Mouse (Mus musculus): ENCODE data around the gene Ankmy2.
"Not testable (repeated sequence)": the region's sequence is repeated elsewhere in the genome, so short reads cannot be mapped to it uniquely, and the experiment has no call there.

The Ankmy2 gene

DNA sequence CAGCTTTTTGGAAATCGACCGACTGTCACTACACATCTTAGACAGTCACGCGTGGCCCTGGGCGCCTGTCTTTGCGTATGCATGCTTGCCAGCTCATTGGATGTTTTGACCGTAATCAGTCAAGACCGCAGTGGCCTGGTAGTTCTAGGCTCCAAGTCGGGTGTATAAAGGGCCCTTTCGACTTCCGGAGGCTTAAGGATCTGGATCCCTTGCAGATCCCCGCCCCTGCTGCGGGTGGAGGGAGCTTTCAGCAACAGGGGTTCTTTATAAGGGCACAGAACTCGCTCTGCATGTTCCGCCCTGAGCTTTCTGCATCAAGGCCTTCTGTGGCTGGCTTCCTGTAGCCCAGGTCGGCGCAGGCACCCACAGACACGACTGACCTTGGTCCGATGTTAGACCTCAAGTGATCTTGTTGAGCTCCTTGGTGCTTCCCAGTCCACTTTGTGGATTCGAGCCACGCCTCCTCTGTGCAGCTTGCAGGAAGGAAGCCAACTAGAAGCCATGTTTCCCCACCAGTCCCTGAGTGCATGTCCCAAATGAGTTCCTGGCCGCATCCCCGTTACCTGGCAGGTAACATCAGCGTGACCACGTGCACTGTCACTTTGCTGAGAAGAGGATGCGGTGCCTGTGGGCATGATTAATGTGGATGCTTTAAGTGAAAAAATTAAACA is 859 bp downstream of the Ankmy2 start, which contains the start of gene Bzw2:
Gene Bzw2, minus strand, starts transcription at position 443 of the 671 bp plus-strand sequence.
- peak; percentile 82 for DNase-seq

DNA sequence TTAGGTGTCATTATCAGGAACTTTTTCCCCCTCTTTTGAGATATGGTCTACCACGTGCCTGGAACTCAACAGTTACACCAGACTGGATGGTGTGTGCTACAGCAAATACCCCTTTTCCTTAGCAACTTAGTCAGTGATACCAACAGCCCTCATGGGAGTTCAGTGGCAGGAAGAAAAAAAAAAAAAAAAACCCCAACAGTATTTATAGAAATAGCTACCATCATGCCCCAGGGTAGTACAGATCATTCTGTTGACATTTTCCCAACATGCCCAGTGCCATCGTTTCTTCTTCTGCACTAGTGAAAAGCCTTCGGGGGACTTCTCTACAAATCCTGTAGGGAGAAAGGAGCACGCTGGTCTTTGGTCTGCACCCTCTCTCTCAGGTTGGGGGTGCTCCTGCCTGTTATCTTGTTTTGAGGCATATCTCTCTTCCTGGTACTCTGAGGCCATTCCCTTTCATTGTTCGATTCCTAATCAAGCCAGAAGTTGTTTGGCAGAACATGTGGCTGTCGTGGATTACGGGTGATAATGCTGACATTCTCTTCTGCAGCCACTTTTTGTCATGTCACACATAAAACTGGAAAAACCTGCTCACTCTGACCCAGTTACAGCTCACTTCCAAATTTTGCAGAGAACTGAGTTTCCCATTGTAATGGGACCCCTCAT is 7.3 kb downstream of the Ankmy2 start:
- no peak for DNase-seq

DNA sequence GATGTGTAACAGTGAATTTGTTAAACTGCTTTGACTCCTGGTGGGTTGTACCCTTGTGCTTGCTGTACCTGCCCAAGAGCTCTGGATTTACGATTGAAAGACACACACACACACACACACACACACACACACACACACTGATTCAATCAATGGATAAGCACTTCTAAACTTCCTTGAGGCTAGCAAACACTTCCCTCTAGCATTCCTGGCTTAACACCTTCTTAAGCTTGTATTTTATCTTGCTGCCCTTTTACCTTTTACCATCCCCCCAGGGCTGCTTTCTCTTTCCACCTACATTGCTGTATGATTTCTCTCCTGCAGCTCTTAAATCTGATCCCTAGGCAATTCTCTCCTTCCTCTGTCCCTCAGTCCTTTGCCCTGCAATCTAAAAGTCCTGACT is 8.4 kb downstream of the Ankmy2 start:
- no peak for DNase-seq

DNA sequence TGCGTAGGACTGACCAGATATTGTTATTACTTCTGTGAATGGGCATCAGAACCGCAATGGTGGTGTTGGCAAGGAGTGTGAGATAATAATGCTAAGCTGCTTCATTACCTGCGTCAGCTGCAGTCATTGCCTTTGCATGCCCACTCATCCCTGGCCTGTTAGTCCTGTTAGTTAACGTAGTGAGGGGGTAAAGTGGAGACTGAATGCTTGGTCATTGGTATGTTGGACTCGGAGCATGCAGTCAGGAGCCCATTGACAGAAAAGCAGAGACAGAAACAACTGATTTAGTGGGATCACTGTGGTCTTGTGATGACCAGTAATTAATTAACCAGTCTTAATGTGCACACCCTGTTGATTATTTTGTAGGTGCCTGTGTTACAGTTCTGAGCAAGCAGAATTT is 20.3 kb downstream of the Ankmy2 start:
- no peak for DNase-seq

DNA sequence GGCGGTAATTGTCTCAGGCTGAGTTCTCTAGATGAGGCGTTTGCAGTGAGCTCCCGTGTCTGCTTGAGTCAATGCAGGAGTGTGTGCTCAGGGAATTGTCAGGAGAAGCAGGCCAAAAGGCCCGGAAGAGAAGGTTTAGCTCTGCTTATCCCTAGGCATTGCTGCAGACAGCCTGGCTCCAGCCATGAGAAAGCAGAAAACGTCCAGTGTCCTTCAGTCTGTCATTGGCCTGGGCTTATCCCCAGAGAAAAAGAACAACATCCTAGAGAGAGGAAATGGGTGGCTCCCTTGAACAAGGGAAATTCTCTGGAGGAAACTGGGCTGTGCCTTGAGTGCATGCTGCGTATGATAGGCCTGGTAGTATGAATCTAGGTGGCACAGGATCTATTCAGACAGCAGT is 25.7 kb downstream of the Ankmy2 start:
- peak; percentile 29 for DNase-seq

DNA sequence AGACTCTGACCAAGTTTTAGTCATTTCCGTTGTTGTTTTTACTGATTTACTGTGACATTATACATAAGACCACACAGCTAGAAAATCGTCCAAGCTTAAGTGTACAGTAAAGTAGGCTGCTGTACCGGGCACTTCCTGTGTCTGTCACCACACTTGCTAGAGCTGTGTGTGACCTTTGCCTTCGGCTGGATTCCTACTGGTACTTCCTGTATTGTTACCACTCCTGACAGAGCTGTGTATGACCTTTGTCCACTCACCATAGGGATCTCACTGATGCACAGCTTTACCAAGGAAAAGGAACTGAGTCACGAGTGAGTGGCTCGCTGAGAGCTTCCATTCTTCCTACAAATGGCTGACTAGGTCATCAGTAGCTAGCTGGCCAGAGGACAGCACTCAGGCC is 30.2 kb downstream of the Ankmy2 start:
- no peak for DNase-seq

DNA sequence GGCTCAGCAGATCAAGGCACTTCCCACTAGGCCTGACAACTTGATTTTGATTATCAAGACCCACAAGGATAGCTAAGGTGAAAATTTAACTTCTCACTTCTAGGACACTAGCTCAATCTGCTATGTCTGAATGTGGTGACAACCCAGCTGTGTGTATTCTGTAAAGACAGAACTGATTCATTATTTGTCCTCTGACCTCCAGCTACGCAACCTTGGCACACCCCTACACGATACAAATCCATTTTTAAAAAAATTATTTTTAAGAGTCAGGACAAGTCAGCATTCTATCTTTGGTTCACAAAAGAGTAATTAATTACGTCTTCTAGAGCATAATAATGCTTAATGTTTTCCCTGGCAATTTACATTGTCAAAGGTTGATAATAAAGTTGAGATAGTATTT is 32.7 kb downstream of the Ankmy2 start:
- DNase-seq = no peak

DNA sequence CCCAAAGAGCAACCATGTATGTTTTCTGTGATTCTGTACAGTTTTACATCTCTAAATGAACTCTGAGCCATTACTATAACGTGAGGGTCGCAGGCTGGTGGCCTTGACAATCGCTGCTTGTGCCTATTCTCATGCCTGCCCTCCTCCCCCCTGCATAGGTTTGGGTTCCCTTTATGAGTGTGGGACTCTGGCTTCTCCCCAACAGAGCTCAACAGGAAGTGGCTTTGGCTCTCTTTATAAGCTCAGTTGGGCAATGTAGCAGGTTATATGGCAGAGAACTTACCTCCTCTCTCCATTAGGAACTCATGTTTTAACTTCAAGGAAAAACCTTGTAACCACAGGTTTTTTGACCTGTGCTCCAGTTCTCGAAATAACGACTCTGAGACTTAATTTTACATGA is 33.4 kb downstream of the Ankmy2 start:
- no peak for DNase-seq

DNA sequence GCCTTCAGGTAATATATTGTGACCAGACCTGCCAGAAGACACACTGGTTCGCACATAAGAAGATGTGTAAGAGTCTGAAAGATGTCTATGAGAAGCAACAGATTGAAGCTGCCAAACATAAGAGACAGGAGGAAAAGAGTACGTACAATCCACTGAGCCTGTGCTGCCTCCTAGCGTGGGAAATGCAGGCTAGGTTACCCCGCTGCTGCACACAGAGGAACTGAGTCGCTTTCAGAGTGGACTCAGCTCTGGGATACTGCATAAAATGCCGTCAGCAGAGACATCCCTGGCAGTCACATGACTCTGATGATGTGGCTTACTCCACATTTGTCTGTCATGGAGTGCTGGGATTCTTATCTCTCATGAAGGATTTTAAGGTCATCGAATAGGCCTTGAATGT is 38.1 kb downstream of the Ankmy2 start:
- no peak for DNase-seq

DNA sequence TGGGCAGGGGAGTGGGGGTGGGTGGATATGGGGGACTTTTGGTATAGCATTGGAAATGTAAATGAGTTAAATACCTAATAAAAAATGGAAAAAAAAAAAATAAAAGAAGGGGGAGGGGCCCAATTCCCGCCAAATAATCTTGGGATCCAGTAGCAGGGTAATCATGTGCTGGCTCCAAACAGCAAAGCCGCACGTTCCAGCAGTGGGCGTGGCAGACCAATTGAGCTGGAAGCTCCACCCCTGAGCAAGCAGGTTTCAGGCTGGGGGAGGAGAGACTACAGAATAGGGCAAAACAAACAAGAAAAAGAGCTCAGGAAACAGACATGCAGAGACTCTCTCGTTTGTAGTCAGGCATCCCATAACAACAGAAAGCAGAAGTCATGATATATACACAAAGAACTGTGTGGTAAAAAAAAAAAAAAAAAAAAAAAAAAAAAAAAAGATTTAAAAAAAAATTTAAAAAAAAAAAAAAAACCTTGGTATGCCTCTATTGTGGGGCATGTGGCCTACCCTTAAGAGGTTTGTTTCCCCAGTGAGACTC is 48.7 kb downstream of the Ankmy2 start:
- not testable (repeated sequence) for DNase-seq

DNA sequence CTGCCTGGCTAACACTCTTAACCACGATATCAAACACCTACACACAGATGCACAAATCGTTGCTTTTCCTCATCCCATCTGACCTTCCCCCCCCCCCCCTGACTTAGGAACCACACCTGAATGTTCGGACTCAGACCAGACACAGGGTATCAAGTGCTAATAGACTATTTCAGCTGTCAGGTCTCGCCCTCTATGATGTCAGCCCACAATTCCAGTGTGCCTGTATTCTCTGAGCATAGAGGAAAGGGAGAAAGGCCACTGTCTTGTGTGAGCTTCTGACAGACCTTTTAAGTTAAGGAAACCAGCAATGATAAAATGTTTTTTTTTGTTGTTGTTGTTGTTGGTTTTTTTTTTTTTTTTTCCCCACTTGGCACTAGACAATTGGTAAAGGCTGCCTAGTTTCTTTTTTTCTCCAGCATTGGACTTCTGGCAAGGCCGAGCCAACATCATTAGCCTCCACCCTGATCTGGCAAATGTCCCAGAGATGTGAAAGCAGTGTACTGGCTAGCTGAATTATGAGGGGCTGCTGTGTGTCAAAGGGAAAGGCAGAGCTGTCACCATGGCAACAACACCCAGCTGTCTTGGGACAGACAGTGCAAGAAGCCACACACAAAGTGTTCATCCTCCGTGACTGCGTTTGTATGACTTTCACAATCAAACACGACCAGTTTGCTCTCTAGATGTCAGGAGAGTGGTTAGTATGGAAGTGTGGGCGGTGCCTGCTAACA is 50.3 kb downstream of the Ankmy2 start:
- DNase-seq = peak; percentile 59

DNA sequence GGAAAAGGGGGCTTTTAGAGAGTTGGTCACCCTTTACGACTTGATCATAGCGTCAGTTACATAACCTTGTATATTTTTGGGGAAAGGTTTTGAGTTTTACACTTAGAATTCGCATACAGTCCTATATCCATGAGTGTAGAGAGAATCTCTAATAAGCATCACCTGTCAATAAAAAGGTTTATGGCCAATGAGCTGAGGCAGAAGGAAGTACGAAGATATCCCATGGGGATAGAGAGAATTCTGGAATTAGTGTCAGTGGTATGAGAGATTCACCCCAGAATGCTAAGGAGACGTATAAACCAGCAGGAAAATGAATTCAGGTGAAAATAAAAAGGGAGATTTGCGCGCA is 50.9 kb downstream of the Ankmy2 start:
- no peak for DNase-seq

DNA sequence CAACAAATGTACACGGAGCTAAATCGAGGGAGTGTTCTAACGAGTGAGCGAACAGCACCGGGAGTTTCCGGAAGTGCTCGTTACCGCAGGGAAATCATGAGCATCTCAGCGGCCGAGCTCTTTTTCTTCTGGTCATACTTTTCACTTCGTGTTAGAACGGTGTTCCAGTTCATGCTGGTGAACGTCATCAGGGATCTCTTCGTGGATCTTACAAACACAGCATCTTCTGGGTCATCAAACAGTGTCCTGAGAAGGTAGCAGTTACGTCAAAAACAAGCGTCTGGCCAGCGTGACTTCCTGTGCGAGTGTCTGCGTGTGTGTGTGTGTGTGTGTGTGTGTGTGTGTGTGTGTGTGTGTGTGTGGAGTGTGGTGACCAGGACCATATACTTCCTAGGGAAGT is 51.5 kb downstream of the Ankmy2 start:
- DNase-seq = no peak

DNA sequence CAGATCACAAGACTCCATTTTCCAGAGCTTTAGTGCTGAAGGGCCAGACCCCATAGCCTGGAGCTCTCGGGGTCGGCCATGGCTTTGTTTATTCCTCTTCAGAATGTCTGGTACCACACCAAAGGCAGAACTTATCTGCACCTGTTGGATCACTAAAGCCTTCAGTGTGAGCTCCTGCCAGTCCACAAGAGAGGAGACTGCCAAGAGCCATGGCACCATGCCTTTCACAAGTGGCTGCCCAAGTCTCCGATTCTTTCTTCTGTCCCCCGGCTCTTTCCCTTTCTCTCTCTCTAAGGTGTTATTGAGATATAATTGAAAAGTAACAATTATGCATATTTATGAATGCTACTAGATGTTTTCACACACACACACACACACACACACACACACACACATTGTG is 53.2 kb downstream of the Ankmy2 start:
- DNase-seq = no peak

DNA sequence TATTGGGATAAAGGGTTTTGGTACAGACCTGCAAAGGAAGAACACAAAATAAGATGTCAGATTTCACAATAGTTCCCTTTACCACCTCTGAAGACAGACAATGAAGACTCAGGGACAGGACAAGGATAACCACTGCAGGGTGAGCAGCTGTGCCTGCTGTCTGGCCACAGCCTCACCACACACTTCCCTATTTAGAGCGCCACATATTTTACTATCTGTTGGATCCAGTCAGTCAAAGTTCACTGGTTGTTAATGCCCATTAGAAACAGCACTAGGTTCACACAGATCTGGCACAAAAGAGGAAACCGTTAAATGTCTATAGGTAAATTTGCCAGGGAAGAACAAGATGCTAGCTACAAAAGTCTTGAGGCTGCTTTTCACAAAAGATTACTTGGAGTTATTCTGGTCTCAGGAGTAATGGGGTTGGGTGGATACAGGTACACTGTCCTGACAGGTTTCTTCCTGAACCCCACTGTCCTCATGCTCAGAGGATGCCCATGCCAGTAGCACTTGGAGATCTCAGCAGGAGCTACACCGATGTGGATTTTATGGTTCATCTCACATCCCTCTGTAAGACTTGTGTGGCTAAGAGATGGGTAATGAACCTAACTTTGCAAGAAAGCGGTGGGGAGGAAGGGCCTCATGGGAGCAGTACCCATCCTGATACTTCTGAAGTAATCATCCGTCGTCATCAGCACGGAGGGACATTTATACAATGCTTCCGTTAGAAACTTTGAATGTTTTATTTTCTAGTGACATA is 57.7 kb downstream of the Ankmy2 start:
- no peak for DNase-seq

DNA sequence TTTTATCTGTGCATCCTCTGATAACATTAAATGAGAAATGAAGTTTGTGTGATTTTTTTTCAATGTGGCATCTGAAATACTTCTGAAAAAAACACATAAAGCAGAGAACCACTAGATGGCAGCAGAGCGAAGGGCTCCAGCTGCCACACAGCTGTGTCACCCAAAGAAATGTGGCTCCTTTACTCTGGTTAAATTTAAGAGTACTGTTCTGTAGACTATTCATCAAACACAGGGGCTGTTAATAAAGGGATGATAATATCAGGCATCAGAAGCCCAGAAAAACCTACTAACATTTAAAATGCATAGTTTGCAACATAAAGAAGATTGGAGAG is 58.2 kb downstream of the Ankmy2 start:
- no peak for DNase-seq

DNA sequence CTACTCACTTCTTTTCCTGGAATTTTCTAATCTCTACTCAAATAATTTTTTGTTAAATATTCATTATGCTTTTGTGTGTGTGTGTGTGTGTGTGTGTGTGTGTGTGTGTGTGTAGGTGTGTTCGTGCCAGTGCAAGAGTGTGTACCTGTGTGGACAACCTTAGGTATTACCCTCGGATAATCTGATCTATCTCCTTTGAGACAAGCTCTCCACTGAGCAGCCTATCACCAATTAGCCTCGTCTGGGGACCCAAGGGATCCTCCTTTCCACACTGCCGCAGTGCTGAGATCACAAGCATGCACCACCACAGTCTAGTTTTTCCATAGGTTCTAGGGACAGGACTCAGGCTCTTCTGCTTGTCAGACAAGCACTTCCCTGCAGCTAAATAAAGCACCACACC is 59.3 kb downstream of the Ankmy2 start:
- no peak for DNase-seq

DNA sequence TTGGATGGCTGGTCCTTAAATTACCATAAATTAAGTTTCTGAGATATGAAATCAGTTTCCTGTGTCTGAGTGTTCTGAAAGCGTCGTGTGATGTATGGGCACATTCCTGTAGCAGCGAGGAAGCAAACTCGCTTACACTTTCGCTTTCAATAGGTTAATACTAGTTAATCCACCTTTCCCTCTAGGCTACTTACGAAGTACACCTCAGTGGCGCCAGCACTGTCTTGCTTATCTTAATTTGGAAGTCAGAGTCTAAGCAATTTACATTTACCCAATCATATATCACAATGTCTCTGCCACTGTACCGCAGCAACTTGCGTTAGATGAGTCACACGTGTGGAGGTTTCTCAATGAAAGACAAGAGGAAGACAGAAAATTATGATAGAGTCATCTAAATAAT is 60.0 kb downstream of the Ankmy2 start:
- no peak for DNase-seq

DNA sequence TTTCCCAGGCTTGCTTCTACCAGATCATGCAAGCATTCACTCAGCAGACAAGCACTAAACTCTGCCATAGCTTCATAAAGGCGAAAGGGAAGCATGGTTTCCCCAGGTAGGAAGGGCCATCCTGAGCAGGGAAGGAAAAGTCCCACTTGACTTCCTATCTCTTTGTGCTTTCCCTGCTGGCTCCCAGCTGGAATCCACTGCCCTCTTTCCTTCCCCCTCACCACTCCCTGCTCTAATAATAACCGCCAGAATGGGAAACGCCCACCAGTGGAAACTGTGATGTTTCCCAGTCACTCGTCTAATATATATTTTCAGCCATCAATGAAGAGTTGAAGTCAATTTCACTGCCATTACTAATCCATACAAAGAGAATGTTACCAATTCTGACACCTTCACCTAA is 67.5 kb downstream of the Ankmy2 start:
- no peak for DNase-seq

DNA sequence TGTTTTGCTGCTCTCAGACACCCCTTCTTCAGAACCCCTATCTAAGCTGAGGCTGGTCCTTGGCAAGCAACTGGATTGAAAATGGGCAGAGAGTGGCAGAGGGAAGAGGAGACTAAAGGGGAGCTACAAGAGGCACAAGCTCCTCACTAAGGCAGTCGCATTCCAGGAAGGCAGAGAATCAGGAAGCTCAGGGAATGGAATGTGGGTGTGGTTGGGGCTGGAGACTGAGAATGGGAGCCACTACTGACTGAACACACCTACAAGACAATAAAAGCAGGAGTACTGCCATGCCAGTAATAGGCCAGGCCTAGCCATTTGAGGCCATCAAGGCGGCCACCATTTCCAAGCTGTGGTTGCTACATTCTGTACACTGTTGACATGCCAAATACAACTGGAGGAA is 74.5 kb downstream of the Ankmy2 start:
- DNase-seq = no peak

DNA sequence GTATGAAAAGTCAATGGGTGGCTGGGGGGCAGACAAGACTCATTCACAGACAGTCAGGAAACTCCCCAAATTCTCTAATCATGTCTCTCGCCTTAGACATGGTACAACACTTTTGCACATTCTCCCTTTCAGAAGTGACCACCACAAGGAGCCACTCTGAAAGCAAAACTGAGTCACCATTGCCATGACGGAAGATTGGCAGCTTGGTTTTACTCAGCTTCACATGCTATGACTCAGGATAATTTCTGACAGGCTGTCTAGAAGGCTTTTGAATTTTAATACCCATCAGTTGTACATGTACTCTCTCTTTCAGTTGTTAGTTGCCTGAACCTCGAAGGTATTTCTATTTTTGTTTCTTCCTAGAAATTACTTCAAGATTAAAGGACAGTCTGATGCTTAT is 84.3 kb downstream of the Ankmy2 start:
- no peak for DNase-seq
